Mouse (Mus musculus) hindbrain, postnatal 0 days (tissue): ENCODE results near the gene C1qtnf5. TPM values are rescaled to one million over a fixed set of nuclear protein-coding genes. Genes with fewer than 3 reads are reported as not detected.

Experiments used
- ATAC-seq: fragments of 200-750 bp; cut with Nextera tagmentation; 2 replicates; pipeline ENCODE4 v1.8.0; 2017; ENCODE audit warnings: mild to moderate bottlenecking, moderate TSS enrichment, moderate library complexity
- DNase-seq: peaks from one replicate; pipeline ENCODE4 v3.0.0-alpha.2; 2015; ENCODE audit warnings: low spot score
- H3K27ac ChIP-seq: fragments of 300-500 bp; sonication (generic); 2 replicates; pipeline ENCODE4 v1.5.1; 2014; ENCODE audit warnings: mild to moderate bottlenecking
- H3K27me3 ChIP-seq: fragments of 300-500 bp; sonication (generic); 2 replicates; pipeline ENCODE4 v1.6.1; 2014; ENCODE audit warnings: low read length, mixed read lengths; ENCODE audit not compliant: insufficient read depth
- H3K36me3 ChIP-seq: fragments of 300-500 bp; sonication (generic); 2 replicates; pipeline ENCODE4 v1.6.1; 2014; ENCODE audit warnings: low read length, mixed read lengths; ENCODE audit not compliant: insufficient read depth
- H3K4me1 ChIP-seq: fragments of 300-500 bp; sonication (generic); 2 replicates; pipeline ENCODE4 v1.6.1; 2014; ENCODE audit warnings: antibody characterized with exemption, low read length, mixed read lengths; ENCODE audit not compliant: insufficient read depth
- H3K4me2 ChIP-seq: fragments of 300-500 bp; sonication (generic); 2 replicates; pipeline ENCODE4 v1.6.1; 2014; ENCODE audit warnings: low read depth, mild to moderate bottlenecking, low read length, moderate library complexity, mixed read lengths
- H3K4me3 ChIP-seq: fragments of 300-500 bp; sonication (generic); 2 replicates; pipeline ENCODE4 v1.5.1; 2014; ENCODE audit warnings: low read length
- H3K9ac ChIP-seq: fragments of 300-500 bp; sonication (generic); replicated peaks from 2 replicates; pipeline ENCODE4 v1.6.1; 2014; ENCODE audit warnings: mild to moderate bottlenecking, low read length, moderate library complexity, mixed read lengths
- H3K9me3 ChIP-seq: fragments of 300-500 bp; sonication (generic); 2 replicates; pipeline ENCODE4 v1.6.1; 2016; ENCODE audit warnings: low read length, mixed read lengths
- CTCF ChIP-seq: IDR thresholded peaks from 2 replicates; pipeline ENCODE4 v1.5.1; 2016; ENCODE audit warnings: antibody characterized with exemption, control low read depth, low read depth
- WGBS: fragments of 180-500 bp; shearing (Covaris S2); extraction: QIAGEN DNeasy Blood & Tissue Kit; methylation state at CpG from one replicate; pipeline ENCODE4 v1.1.7; 2014; 5-methylcytosine and 5-hydroxymethylcytosine counted together
- polyA plus RNA-seq: library from polyadenylated mRNA; unstranded; fragments of >200 nt; fragmentation: Nextera tagmentation; extraction: Ambion mirVana; gene quantifications from 2 replicates; pipeline ENCODE4 v1.2.1, GENCODE M21; 2015
- total RNA-seq: library from RNA; depleted of rRNA; stranded (reverse); fragments of >200 nt; gene quantifications from 2 replicates; pipeline ENCODE4 v1.2.3, GENCODE M21; 2014

Gene C1qtnf5
- total and polyA plus RNA-seq, 2 experiments from 2014 or later, result 12.3 to 39.5 TPM

GRCm38 (mm10) chr9:44075276-44075995 lies 31.6 kb upstream of the C1qtnf5 start:
- WGBS, result 71% methylated on average over 24 of the region's 24 CpGs

DNA sequence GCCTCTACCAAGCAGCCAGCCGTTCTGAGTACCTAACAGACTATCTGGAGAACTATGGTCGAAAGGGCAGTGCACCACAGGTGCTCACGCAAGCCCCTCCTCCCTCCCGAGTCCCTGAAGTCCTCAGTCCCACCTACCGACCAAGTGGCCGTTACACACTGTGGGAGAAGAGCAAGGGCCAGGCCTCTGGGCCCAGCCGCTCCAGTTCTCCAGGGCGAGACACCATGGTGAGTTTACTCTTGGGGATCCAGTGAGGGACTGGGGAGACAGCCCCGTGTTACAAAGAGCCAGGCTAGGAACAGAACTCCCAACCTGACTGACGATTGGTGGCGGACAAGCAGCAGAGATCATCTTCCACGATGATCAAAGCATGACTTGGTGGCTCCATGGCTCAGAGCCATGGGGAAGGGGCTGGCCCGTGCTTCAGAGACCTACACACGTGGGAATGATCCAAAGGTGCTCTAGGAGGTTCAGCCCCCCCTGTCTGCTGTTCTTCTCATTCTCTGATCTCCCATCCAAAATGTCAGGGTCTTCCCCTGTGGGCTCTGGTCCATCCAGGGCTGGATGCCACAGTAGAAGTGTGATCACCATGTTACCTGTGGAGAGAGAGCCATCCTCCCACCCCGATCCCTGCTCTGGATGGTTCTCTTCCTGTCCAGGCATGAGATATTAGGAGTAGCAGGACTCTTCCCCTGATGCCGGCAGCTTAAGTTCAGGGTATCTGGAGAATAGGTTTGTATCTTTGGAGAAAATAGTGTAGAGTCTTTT lies 30.9 kb upstream of the C1qtnf5 start:
- 66% methylated on average over 16 of the region's 16 CpGs for WGBS
- no peak overlapping the region for H3K4me2 ChIP-seq
- H3K36me3 ChIP-seq, result no peaks in the 10 kb centered on the region
- H3K4me3 ChIP-seq, result no peak overlapping the region
- no peak overlapping the region for H3K27ac ChIP-seq
- H3K27me3 ChIP-seq, result no peaks in the 10 kb centered on the region
- H3K4me1 ChIP-seq, result no peaks in the 10 kb centered on the region; the same call in 1 of the 2 replicates
- H3K9me3 ChIP-seq, result no peaks in the 10 kb centered on the region
- TF ChIP-seq CTCF, result no peak
- no peak overlapping the region for H3K9ac ChIP-seq
- DNase-seq (no peak), ATAC-seq (no peak)

More at GRCm38 (mm10) chr9:44075276-44075995, 31.6 kb upstream of the C1qtnf5 start:
- Histone ChIP-seq H3K9me3 (no peaks in the 10 kb centered on the region), H3K27ac (no peak overlapping the region), H3K4me1 (no peaks in the 10 kb centered on the region; the same call in 1 of the 2 replicates), H3K36me3 (no peaks in the 10 kb centered on the region), H3K4me2 (no peak overlapping the region), H3K9ac (no peak overlapping the region), H3K4me3 (no peak overlapping the region), H3K27me3 (no peaks in the 10 kb centered on the region)
- ATAC-seq (no peak), DNase-seq (no peak)
- no peak for TF ChIP-seq CTCF

- 14% methylated on average over 5 of the region's 5 CpGs for WGBS
- H3K27ac ChIP-seq, result no peak overlapping the region
- H3K4me2 ChIP-seq, result 0 out of 2 replicates have a peak overlapping the region, but pooled peaks have one; percentile 21
- no peaks in the 10 kb centered on the region for H3K36me3 ChIP-seq
- DNase-seq (peak; percentile 84), ATAC-seq (no peak)
- no peaks in the 10 kb centered on the region for H3K27me3 ChIP-seq
- H3K4me1 ChIP-seq, result no peaks in the 10 kb centered on the region; the same call in 1 of the 2 replicates
- no peaks in the 10 kb centered on the region for H3K9me3 ChIP-seq
- H3K4me3 ChIP-seq, result no peak overlapping the region
- no peak overlapping the region for H3K9ac ChIP-seq
- TF ChIP-seq CTCF, result peak; percentile 71
These were observed 30.3 kb upstream of the C1qtnf5 start for GRCm38 (mm10) chr9:44076764-44077120.

- no peak overlapping the region for H3K27ac ChIP-seq
- H3K36me3 ChIP-seq, result no peaks in the 10 kb centered on the region
- H3K4me2 ChIP-seq, result 0 out of 2 replicates have a peak overlapping the region, but pooled peaks have one; percentile 21
These were observed 29.7 kb upstream of the C1qtnf5 start for GRCm38 (mm10) chr9:44077266-44077910.

DNA sequence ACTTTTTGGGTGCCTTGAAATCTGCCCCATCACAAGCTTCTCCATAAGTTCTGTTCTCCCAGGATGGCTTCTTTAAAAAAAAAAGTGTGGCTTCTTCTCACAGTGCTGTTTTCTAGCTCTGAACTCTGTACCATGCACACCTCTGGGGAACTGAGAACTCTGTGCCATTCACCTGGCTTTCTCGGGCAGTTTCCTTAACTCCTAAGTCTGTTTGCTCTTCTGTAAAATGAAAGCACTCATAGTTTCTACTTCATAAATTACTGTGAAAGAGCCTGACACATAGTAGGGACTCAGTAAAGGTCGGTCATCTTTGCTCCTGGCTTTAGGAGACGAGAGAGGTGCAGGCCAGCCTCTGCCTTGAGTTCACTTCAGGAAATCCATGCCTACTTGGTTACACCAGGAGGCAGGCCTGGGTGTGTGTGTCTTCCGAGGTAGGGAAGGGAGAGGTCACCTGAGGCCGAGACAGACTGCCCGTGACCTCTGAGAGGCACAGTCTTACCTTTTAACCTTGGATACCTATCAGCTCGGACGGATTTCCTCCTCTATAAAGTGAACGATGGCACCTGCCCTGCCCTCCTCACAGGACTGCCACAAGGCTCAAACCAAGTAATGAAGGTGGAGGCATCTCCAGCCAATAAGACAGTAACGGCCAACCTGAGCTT lies 28.8 kb upstream of the C1qtnf5 start:
- Histone ChIP-seq H3K9me3 (no peaks in the 10 kb centered on the region), H3K4me1 (no peaks in the 10 kb centered on the region; the same call in 1 of the 2 replicates), H3K27ac (peak overlapping the region; percentile 46; the same call in 1 of the 2 replicates), H3K36me3 (no peaks in the 10 kb centered on the region), H3K27me3 (peaks cover 7% of the 10 kb centered on the region; the same call in 1 of the 2 replicates), H3K9ac (no peak overlapping the region), H3K4me2 (no peak overlapping the region), H3K4me3 (no peak overlapping the region)
- no peak for TF ChIP-seq CTCF
- no peak for ATAC-seq
- WGBS, result 86% methylated on average over 10 of the region's 10 CpGs
- no peak for DNase-seq

More at GRCm38 (mm10) chr9:44077266-44077910, 29.7 kb upstream of the C1qtnf5 start:
- Histone ChIP-seq H3K9ac (no peak overlapping the region), H3K4me1 (no peaks in the 10 kb centered on the region; the same call in 1 of the 2 replicates), H3K27me3 (peaks cover 2% of the 10 kb centered on the region; the same call in 1 of the 2 replicates), H3K4me3 (no peak overlapping the region), H3K9me3 (no peaks in the 10 kb centered on the region)
- DNase-seq (no peak), ATAC-seq (no peak)
- no peak for TF ChIP-seq CTCF
- 85% methylated on average over 11 of the region's 11 CpGs for WGBS
